Mouse (Mus musculus): ENCODE results near the gene Zfp784. TPM values are rescaled to one million over a fixed set of nuclear protein-coding genes. Genes with fewer than 3 reads are reported as not detected.
A peak's percentile ranks its signal among the peaks of the same experiment; 100 is the strongest.
"Not testable (repeated sequence)": the region's sequence is repeated elsewhere in the genome, so short reads cannot be mapped to it uniquely, and the experiment has no call there.

Gene Zfp784
- polyA plus RNA-seq, 1 experiment from 2014 or later = 6.3 TPM

DNA sequence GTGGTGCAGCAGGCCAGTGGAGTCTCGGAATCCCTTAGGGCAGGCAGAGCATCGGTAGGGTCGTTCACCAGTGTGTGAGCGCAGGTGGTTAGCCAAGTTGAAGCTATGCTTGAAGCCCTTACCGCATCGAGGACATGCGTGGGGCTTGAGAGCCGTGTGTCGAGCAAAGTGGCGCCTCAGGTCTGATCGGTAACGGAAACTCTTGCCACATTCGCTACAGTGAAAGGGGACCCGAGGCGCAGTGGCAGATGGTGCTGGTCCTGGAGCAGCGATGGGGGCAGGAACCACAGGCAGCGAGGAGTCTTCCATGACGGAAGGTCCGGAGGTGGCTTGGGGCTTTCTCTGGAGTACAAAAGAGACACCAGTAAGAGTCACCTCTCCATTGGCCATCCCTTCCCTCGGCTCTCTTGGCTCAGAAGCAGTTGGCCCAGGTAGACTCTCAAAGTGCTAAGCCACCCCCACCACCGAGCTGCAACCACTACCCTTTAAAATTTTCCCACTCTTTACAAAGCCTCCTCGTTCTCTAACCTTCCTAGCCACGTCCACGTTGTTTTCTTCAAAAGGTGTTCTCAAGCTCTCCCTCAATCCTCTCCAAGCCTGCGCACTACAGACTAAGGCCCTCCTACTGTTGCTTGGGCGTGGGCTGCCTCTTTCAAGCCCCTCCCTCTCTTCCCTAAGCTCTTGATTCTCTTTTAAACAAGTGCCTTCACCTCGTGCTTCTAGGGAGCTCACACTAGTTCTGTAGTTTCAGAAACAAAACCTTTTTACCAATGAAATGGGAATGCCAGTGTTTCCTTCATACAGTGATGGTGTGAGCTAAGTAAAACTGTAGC is 25.3 kb downstream of the Zfp784 start:
- peaks cover 5% of the 10 kb centered on the region; the same call in 1 of the 2 replicates for H3K4me1 ChIP-seq (ENCODE audit: control insufficient read depth, insufficient read depth, low read length)
- no peak overlapping the region for H3K4me3 ChIP-seq (ENCODE audit: low read depth, low read length)
- H3K36me3 ChIP-seq (ENCODE audit: control insufficient read depth, insufficient read depth, low read length) = peaks cover 50% of the 10 kb centered on the region
- H3K4me2 ChIP-seq (ENCODE audit: low read length) = peak overlapping the region; percentile 52; the same call in 1 of the 2 replicates
- H3K27me3 ChIP-seq (replicated peaks; ENCODE audit: control insufficient read depth, insufficient read depth, low read length) = no peaks in the 10 kb centered on the region
- H3K9ac ChIP-seq (ENCODE audit: low read length) = no peak overlapping the region
- ATAC-seq (no peak), DNase-seq (ENCODE audit: low spot score) (no peak)
- H3K9me3 ChIP-seq (replicated peaks; ENCODE audit: control insufficient read depth, low read length) = no peaks in the 10 kb centered on the region
- H3K27ac ChIP-seq (ENCODE audit: low read depth, low read length) = no peak overlapping the region
- 92% methylated on average over 27 of the region's 27 CpGs for WGBS

DNA sequence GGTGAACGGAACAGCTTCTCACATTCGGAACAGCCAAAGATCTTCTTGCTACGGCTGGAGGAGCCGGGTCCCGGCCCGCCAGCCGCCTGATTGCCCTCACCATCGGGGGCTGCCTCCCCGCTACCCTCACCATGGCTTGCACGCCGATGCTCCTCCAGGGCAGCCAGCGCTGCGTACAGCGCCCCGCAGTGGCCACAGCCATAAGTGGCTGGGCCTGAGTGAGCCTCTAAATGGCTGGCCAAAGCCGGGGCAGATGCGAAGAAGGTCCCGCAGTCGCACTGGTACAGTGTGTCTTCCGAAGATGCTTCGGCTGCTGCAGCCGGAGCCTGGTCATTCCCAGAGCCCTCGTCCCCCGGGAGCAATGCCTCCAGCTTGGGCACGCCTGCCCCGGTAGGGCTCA is 30.0 kb downstream of the Zfp784 start:
- H3K4me3 ChIP-seq (ENCODE audit: low read depth, low read length) = no peak overlapping the region
- H3K4me2 ChIP-seq (ENCODE audit: low read length) = no peak overlapping the region
- 97% methylated on average over 26 of the region's 26 CpGs for WGBS
- peaks cover 68% of the 10 kb centered on the region for H3K36me3 ChIP-seq (ENCODE audit: control insufficient read depth, insufficient read depth, low read length)
- H3K27me3 ChIP-seq (replicated peaks; ENCODE audit: control insufficient read depth, insufficient read depth, low read length) = no peaks in the 10 kb centered on the region
- no peaks in the 10 kb centered on the region for H3K9me3 ChIP-seq (replicated peaks; ENCODE audit: control insufficient read depth, low read length)
- no peak overlapping the region for H3K27ac ChIP-seq (ENCODE audit: low read depth, low read length)
- ATAC-seq (no peak), DNase-seq (ENCODE audit: low spot score) (no peak)
- H3K9ac ChIP-seq (ENCODE audit: low read length) = no peak overlapping the region
- H3K4me1 ChIP-seq (ENCODE audit: control insufficient read depth, insufficient read depth, low read length) = no peaks in the 10 kb centered on the region

DNA sequence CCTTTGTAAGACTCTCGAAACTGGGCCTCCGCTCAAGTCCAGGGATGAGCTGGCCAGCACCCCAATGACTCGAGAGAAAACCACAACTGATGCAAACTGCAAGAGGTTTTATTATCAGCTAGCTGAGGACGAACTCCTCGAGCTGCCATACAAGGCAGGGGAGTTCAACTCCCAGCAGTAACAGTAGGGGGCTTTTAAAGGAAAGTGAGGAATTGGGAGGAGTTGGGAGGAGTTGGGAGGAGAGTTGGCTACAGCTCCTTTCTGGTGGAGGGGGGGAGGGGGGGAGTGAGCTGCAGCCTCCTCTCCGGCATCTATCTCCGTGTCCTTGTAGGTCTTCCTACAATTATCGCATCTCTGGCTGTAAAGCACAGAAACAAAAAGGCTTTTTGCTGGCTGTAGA is 35.4 kb downstream of the Zfp784 start:
- not testable (repeated sequence) for H3K27me3 ChIP-seq (replicated peaks; ENCODE audit: control insufficient read depth, insufficient read depth, low read length); ATAC-seq; H3K4me1 ChIP-seq (ENCODE audit: control insufficient read depth, insufficient read depth, low read length); H3K4me3 ChIP-seq (ENCODE audit: low read depth, low read length); DNase-seq (ENCODE audit: low spot score); H3K9ac ChIP-seq (ENCODE audit: low read length); H3K27ac ChIP-seq (ENCODE audit: low read depth, low read length); H3K4me2 ChIP-seq (ENCODE audit: low read length); H3K9me3 ChIP-seq (replicated peaks; ENCODE audit: control insufficient read depth, low read length)
- peaks cover 18% of the 10 kb centered on the region for H3K36me3 ChIP-seq (ENCODE audit: control insufficient read depth, insufficient read depth, low read length)
- WGBS = 60% methylated on average over 8 of the region's 8 CpGs

DNA sequence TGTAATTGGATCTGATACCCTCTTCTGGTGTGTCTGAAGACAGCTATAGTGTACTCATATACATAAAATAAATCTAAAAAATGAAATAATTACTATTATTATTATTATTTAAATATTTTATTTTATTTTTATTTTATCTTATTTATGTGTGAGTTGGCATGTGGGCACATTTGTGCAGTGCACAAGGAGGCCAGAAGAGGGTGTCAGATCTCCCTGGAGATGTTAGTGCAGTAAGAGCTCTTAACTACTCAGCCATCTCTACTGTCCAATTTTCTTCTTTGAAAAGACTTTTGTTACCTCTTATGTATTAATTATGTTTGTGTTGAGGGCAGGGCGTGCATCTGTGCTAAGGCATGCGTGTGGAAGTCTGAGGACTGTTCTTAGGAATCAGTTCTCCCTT is 38.4 kb downstream of the Zfp784 start:
- H3K27ac ChIP-seq (ENCODE audit: low read depth, low read length) = no peak overlapping the region
- ATAC-seq (no peak), DNase-seq (ENCODE audit: low spot score) (no peak)
- no peak overlapping the region for H3K9ac ChIP-seq (ENCODE audit: low read length)
- no peaks in the 10 kb centered on the region for H3K9me3 ChIP-seq (replicated peaks; ENCODE audit: control insufficient read depth, low read length)
- H3K4me2 ChIP-seq (ENCODE audit: low read length) = no peak overlapping the region
- no peaks in the 10 kb centered on the region for H3K36me3 ChIP-seq (ENCODE audit: control insufficient read depth, insufficient read depth, low read length)
- H3K4me1 ChIP-seq (ENCODE audit: control insufficient read depth, insufficient read depth, low read length) = peaks cover 2% of the 10 kb centered on the region
- H3K27me3 ChIP-seq (replicated peaks; ENCODE audit: control insufficient read depth, insufficient read depth, low read length) = no peaks in the 10 kb centered on the region
- no peak overlapping the region for H3K4me3 ChIP-seq (ENCODE audit: low read depth, low read length)
- WGBS = 69% methylated on average over 2 of the region's 2 CpGs

DNA sequence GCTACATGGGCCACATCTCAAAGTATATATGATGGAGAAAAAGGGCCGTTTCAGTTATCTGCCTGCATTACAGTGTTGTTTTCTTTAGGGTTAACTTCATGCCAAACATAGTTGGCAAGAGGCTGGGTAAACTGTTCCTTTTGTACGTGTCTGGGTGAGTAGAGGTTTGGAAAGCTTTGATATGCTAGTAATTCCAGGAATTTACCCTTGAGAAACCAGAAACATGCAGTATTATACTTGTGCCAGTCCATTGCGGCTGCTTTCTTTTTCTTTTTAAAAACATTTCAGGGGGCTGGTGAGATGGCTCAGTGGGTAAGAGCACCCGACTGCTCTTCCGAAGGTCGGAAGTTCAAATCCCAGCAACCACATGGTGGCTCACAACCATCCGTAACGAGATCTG is 41.3 kb downstream of the Zfp784 start:
- ATAC-seq (no peak), DNase-seq (ENCODE audit: low spot score) (no peak)
- Histone ChIP-seq H3K4me2 (ENCODE audit: low read length) (peak overlapping the region; percentile 69), H3K27ac (ENCODE audit: low read depth, low read length) (no peak overlapping the region), H3K36me3 (ENCODE audit: control insufficient read depth, insufficient read depth, low read length) (peaks cover 23% of the 10 kb centered on the region), H3K9ac (ENCODE audit: low read length) (peak overlapping the region; percentile 93; the same call in 1 of the 2 replicates), H3K4me3 (ENCODE audit: low read depth, low read length) (peak overlapping the region; percentile 80), H3K4me1 (ENCODE audit: control insufficient read depth, insufficient read depth, low read length) (peaks cover 10% of the 10 kb centered on the region), H3K27me3 (replicated peaks; ENCODE audit: control insufficient read depth, insufficient read depth, low read length) (no peaks in the 10 kb centered on the region), H3K9me3 (replicated peaks; ENCODE audit: control insufficient read depth, low read length) (no peaks in the 10 kb centered on the region)
- 72% methylated on average over 6 of the region's 8 CpGs for WGBS

DNA sequence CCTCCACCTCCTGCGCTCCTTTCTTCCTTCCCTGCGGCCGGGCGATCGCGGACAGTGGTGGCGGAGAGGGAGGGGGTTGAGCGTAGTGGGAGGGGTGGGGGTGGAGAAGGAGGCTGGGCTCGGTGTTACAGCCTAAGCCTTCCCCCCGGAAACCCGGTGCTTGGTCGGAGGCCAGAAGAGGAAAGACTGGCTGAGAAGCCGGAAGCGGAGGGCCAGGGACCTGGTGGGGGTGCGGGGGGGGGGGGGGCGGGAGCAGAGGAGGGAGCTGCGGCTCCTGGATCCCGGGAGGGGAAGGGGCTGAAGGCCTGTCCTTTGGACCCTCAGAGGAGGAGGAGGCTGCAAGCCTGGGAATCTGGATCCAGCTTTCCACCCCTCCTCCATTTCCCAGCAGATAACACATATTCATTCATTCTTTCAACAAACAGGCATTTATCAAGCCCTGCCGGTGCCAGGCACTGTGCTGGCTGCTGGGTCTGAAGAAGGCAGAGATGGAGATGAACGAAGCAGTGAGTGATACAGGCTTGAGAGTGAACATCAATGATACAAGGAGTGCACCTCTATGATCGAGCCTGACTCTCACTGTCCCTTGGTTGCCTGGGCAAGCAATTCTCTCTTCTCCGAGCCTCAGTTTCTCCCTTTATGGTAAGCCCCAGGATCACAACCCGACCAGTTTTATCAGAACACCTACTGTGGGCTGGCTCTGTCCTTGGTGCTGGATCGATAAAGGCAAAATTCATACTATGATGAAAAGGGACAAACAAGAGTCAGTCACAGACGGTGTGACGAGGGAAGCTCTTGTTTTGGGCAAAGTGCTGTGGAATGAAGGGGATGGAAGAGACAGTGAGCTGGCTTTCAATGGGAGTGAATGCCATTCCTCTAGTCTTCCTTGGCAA is 42.0 kb downstream of the Zfp784 start, which contains the start of gene Zfp579:
Gene Zfp579 (minus strand): TSS at position 156 of the 893 bp plus-strand sequence.
- peak within 1 kb of the TSS; percentile 80 for H3K4me3 ChIP-seq (ENCODE audit: low read depth, low read length)
- H3K36me3 ChIP-seq (ENCODE audit: control insufficient read depth, insufficient read depth, low read length) = peaks cover 30% of the 10 kb centered on the region
- H3K4me2 ChIP-seq (ENCODE audit: low read length) = peak within 1 kb of the TSS; percentile 69
- ATAC-seq (peak; percentile 85), DNase-seq (ENCODE audit: low spot score) (peak; percentile 95)
- 5% methylated on average over 15 of the region's 26 CpGs for WGBS
- H3K27ac ChIP-seq (ENCODE audit: low read depth, low read length) = peak within 1 kb of the TSS; percentile 73
- no peaks in the 10 kb centered on the region for H3K27me3 ChIP-seq (replicated peaks; ENCODE audit: control insufficient read depth, insufficient read depth, low read length)
- H3K4me1 ChIP-seq (ENCODE audit: control insufficient read depth, insufficient read depth, low read length) = peaks cover 10% of the 10 kb centered on the region
- H3K9ac ChIP-seq (ENCODE audit: low read length) = peak within 1 kb of the TSS; percentile 93
- no peaks in the 10 kb centered on the region for H3K9me3 ChIP-seq (replicated peaks; ENCODE audit: control insufficient read depth, low read length)

DNA sequence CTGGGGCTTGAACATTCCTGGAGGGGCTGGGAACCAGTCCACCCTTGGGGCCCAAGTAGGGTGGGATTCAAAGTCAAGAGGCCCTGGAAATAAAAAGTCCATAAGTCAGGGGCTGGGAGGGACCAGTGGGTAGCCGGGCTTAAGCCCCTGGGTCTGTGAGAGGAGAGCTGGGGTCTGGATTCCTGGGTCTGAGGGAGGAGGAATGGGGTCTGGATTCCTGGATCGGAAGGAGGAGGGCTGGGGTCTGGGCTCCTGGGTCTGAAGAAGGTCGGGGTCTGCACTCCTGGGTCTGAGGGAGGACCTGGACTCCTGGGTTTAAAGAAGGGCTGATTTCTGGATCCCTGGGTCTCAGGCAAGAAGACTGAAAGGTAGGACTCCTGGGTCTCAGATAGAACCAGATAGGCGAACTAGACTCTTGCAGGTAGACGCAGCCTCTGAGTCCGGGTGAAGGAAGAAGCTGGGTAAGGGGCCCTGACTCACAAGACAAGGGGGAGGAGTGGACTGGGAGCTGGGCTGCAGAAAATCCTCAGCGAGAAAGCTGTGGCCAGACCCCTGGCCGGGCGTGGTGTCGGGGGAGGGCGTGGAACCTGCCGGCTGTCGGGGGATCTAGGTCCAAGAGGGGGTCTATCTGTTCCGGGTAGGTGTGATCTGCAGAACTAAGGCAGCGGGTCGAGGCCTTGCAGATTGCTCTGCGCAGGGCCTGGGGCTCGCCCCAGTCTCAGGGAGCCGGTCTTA is 42.8 kb downstream of the Zfp784 start:
- peak; percentile 21 for ATAC-seq

DNA sequence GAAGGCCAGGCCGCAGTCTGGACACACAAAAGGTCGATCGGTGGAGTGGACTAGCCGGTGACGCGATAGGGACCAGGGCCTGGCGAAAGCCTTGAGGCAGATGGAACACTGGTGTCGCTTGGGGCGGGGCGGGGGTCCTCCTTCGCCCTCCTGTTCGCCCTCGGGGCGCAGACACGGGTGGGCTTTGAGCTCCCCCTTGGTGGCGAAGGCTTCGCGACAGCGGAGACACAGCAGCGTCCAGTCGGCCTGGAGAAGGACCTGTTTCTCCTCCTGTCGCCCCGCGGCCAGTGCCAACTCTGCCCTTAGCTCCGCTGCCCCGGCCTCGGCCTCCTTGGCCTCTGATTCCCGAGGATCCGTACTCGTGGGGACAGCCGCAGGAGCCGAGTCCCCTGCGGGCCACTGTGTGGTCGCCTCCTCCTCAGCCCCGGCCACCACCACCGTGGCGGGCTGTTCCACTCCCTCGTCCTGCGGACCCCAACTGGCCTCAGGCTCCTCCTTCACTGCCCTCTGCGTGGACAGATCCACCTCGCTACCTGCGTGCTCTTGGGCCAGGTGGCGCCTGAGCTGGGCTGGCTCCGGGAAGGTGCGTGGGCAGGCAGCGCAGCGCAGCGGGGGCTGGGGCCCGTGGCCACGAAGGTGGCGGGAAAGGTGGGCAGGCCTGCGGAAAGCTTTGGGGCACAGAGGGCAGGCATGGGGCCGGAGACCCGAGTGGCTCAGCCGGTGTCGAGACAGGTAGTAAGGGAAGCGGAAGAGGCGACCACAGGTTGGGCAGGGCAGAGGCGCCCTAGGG is 44.1 kb downstream of the Zfp784 start:
- WGBS = 60% methylated on average over 55 of the region's 59 CpGs
- no peaks in the 10 kb centered on the region for H3K9me3 ChIP-seq (replicated peaks; ENCODE audit: control insufficient read depth, low read length)
- peak overlapping the region; percentile 69 for H3K4me2 ChIP-seq (ENCODE audit: low read length)
- H3K27me3 ChIP-seq (replicated peaks; ENCODE audit: control insufficient read depth, insufficient read depth, low read length) = no peaks in the 10 kb centered on the region
- no peak for DNase-seq (ENCODE audit: low spot score)
- peaks cover 31% of the 10 kb centered on the region for H3K36me3 ChIP-seq (ENCODE audit: control insufficient read depth, insufficient read depth, low read length)
- no peak overlapping the region for H3K27ac ChIP-seq (ENCODE audit: low read depth, low read length)
- ATAC-seq = no peak
- H3K4me1 ChIP-seq (ENCODE audit: control insufficient read depth, insufficient read depth, low read length) = peaks cover 10% of the 10 kb centered on the region
- H3K9ac ChIP-seq (ENCODE audit: low read length) = peak overlapping the region; percentile 48
- H3K4me3 ChIP-seq (ENCODE audit: low read depth, low read length) = peak overlapping the region; percentile 80

More for the DNA sequence above, 42.8 kb downstream of the Zfp784 start:
- Histone ChIP-seq H3K4me1 (ENCODE audit: control insufficient read depth, insufficient read depth, low read length) (peaks cover 10% of the 10 kb centered on the region), H3K4me3 (ENCODE audit: low read depth, low read length) (peak overlapping the region; percentile 80), H3K36me3 (ENCODE audit: control insufficient read depth, insufficient read depth, low read length) (peaks cover 31% of the 10 kb centered on the region), H3K27me3 (replicated peaks; ENCODE audit: control insufficient read depth, insufficient read depth, low read length) (no peaks in the 10 kb centered on the region), H3K9me3 (replicated peaks; ENCODE audit: control insufficient read depth, low read length) (no peaks in the 10 kb centered on the region), H3K27ac (ENCODE audit: low read depth, low read length) (peak overlapping the region; percentile 56; the same call in 1 of the 2 replicates), H3K9ac (ENCODE audit: low read length) (peak overlapping the region; percentile 93), H3K4me2 (ENCODE audit: low read length) (peak overlapping the region; percentile 69)
- WGBS = 6% methylated on average over 18 of the region's 19 CpGs
- no peak for DNase-seq (ENCODE audit: low spot score)
